Mouse (Mus musculus) ovary, adult 18-20 months (tissue): ENCODE measurements around the gene Bfsp2.

ENCODE experiments used
- DNase-seq: peaks from one replicate; pipeline ENCODE4 v3.0.0; 2022; ENCODE audit warnings: low spot score, mixed read lengths

Bfsp2 gene

GRCm38 (mm10) chr9:103383576-103383975 is 96.6 kb downstream of the Bfsp2 start:
- DNase-seq = no peak

- DNase-seq = no peak
Observed at GRCm38 (mm10) chr9:103382989-103383388, 97.2 kb downstream of the Bfsp2 start.

- no peak for DNase-seq
Observed at GRCm38 (mm10) chr9:103380566-103380965, 99.7 kb downstream of the Bfsp2 start.

GRCm38 (mm10) chr9:103379199-103379598 is 101.0 kb downstream of the Bfsp2 start:
- DNase-seq = no peak

GRCm38 (mm10) chr9:103378686-103379085 is 101.5 kb downstream of the Bfsp2 start:
- DNase-seq = no peak

GRCm38 (mm10) chr9:103376346-103377320 is 103.6 kb downstream of the Bfsp2 start:
- no peak for DNase-seq
